Mouse (Mus musculus) ES-E14 (cell line): Measurements from ENCODE around the gene Mlc1. TPM values are rescaled to one million over a fixed set of nuclear protein-coding genes. Genes with fewer than 3 reads are reported as not detected.

Experiments used
- DNase-seq: peaks from one replicate; pipeline ENCODE4 v3.0.0-alpha.2; 2013; ENCODE audit warnings: low read depth, low spot score
- H3K27ac ChIP-seq: 2 replicates; pipeline ENCODE4 v1.5.1; 2012; ENCODE audit warnings: low read depth, mild to moderate bottlenecking, low read length, moderate library complexity, mixed read lengths; ENCODE audit not compliant: poor library complexity, insufficient read depth, severe bottlenecking
- H3K36me3 ChIP-seq: 2 replicates; pipeline ENCODE4 v1.6.1; 2012; ENCODE audit warnings: mild to moderate bottlenecking, low read length, moderate library complexity, mixed read lengths; ENCODE audit not compliant: control insufficient read depth, poor library complexity, insufficient read depth, severe bottlenecking
- H3K4me1 ChIP-seq, 2 experiments: fragments of 150-350 bp in 1 of 2; sonication (generic) in 1 of 2; 2 replicates each; pipeline ENCODE4 v1.6.1; 2012; ENCODE audit warnings: low read length in 2 of 2, mild to moderate bottlenecking in 1 of 2, mixed read lengths in 1 of 2; ENCODE audit not compliant: control insufficient read depth in 2 of 2, insufficient read depth in 2 of 2, poor library complexity in 1 of 2
- H3K4me3 ChIP-seq, 2 experiments: fragments of 150-350 bp in 1 of 2; sonication (generic) in 1 of 2; 2 replicates each; pipeline ENCODE4 v1.5.1; 2012; ENCODE audit warnings: low read length in 2 of 2, low read depth in 1 of 2, mild to moderate bottlenecking in 1 of 2, mixed read lengths in 1 of 2; ENCODE audit not compliant: insufficient read depth in 1 of 2, poor library complexity in 1 of 2, severe bottlenecking in 1 of 2
- H3K9ac ChIP-seq: 2 replicates; pipeline ENCODE4 v1.6.1; 2012; ENCODE audit warnings: low read depth, mild to moderate bottlenecking, low read length, mixed read lengths; ENCODE audit not compliant: poor library complexity, insufficient read depth, severe bottlenecking
- H3K9me3 ChIP-seq: fragments of 150-350 bp; sonication (generic); 2 replicates; pipeline ENCODE4 v1.6.1; 2012; ENCODE audit warnings: low read depth, mild to moderate bottlenecking, low read length; ENCODE audit not compliant: control insufficient read depth, insufficient read depth
- CHD2 ChIP-seq: IDR thresholded peaks from 2 replicates; pipeline ENCODE4 v1.6.1; 2014; ENCODE audit warnings: mild to moderate bottlenecking, low read depth, low read length, inconsistent platforms
- HCFC1 ChIP-seq: IDR thresholded peaks from 2 replicates; pipeline ENCODE4 v1.6.1; 2012; ENCODE audit warnings: low read length, inconsistent platforms, borderline replicate concordance; ENCODE audit not compliant: insufficient read depth
- MAFK ChIP-seq: IDR thresholded peaks from 2 replicates; pipeline ENCODE4 v1.6.1; 2014; ENCODE audit warnings: mild to moderate bottlenecking, low read depth, low read length, inconsistent platforms; ENCODE audit not compliant: insufficient read depth
- ZC3H11A ChIP-seq: IDR thresholded peaks from 2 replicates; pipeline ENCODE4 v1.6.1; 2012; ENCODE audit warnings: low read depth, mild to moderate bottlenecking, inconsistent platforms, low read length, borderline replicate concordance
- ZNF384 ChIP-seq: IDR thresholded peaks from 2 replicates; pipeline ENCODE4 v1.6.1; 2012; ENCODE audit warnings: low read depth, low read length, inconsistent platforms
- in situ Hi-C, 2 experiments: fragments of 600-800 bp; cut with MboI; formaldehyde crosslinking; loops; one replicate each; pipeline ENCODE4 v1.15.1; 2025; ENCODE audit warnings: low sequenced_read_pairs in 2 of 2, inconsistent platforms in 1 of 2; ENCODE audit not compliant: unreplicated experiment in 2 of 2
- total RNA-seq: library from RNA; depleted of rRNA; stranded (reverse); fragments of 300-350 nt; gene quantifications from 2 replicates; pipeline ENCODE4 v1.2.3, GENCODE M21; 2012

Gene Mlc1
- total RNA-seq, 1 experiment = 0.36 TPM

DNA sequence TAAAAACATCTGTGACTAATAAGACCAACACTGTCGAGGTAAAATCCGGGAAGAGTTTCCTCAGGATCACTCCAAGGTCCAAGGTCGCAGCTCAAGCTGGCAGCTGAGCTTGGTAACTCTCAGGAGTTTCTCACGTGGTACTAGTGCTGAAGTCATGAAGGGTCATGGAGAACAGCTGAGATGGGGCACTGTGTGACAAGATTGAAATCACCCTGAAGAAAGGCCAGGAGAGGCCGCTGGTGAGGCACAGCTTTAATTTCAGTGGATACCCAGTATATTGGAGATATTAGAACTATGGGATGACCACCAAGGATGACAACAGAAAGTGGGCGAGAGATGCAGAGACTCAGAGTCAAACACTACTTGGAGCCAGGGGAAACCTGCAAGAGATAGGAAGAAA is 32.0 kb downstream of the Mlc1 start:
- H3K36me3 ChIP-seq = no peaks in the 10 kb centered on the region

DNA sequence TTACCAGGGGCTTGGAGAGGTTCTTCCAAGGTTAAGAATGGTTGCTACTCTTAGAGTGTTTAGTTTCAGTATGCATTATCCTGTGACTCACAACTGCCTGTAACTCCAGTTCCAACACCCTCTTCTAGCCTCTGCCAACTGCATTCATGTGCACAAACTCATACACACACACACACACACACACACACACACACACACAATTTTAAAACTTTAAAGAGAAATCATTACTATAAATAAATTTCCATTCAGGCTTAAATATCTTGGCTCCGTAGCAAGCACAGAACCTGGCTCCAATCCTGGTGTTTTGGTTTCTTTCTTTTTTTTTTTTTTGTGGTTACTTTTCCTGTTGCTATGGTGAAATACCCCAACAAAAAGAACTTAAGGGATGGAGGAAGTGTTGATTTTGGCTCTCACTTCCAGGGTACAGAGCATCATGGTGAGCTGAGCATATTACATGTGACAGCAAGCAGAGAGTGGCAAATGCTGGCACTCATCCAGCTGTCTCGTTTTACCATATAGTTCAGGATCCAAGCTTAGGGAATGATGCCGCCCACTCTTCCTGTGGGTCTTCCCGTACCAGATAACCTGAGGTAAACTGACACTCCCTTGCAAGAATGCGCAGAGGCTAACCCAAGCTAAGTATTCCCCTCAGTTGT is 34.8 kb downstream of the Mlc1 start:
- Histone ChIP-seq H3K36me3 (no peaks in the 10 kb centered on the region), H3K4me3 (no peak overlapping the region), H3K27ac (no peak overlapping the region), H3K9me3 (no peaks in the 10 kb centered on the region), H3K9ac (no peak overlapping the region), H3K4me1 (peaks cover 4 to 7% of the 10 kb centered on the region in 2 experiments; a peak in 2 of 4 replicates)
- TF ChIP-seq ZNF384 (no peak), MAFK (no peak), ZC3H11A (no peak), HCFC1 (no peak), CHD2 (no peak)
- no peak for DNase-seq
- in situ Hi-C loops = no loop called here

More for the DNA sequence above, 32.0 kb downstream of the Mlc1 start:
- no peak for DNase-seq
- no peak for TF ChIP-seq ZNF384
- no peak for TF ChIP-seq CHD2
- TF ChIP-seq HCFC1 = no peak
- TF ChIP-seq MAFK = no peak
- TF ChIP-seq ZC3H11A = no peak
- Histone ChIP-seq H3K4me1 (no peaks in the 10 kb centered on the region), H3K27ac (no peak overlapping the region), H3K4me3 (no peak overlapping the region), H3K9ac (no peak overlapping the region), H3K9me3 (no peaks in the 10 kb centered on the region)
- in situ Hi-C loops = no loop called here

GRCm38 (mm10) chr15:88942783-88943182 is 36.0 kb downstream of the Mlc1 start:
- no peak overlapping the region for H3K27ac ChIP-seq
- no peaks in the 10 kb centered on the region for H3K36me3 ChIP-seq
- in situ Hi-C loops = no loop called here
- no peak overlapping the region for H3K9ac ChIP-seq
- H3K4me1 ChIP-seq = peaks cover 4 to 7% of the 10 kb centered on the region in 2 experiments; a peak in 2 of 4 replicates
- no peak for DNase-seq
- H3K4me3 ChIP-seq = no peak overlapping the region
- TF ChIP-seq MAFK = no peak
- no peak for TF ChIP-seq HCFC1
- TF ChIP-seq ZNF384 = no peak
- TF ChIP-seq CHD2 = no peak
- TF ChIP-seq ZC3H11A = no peak
- H3K9me3 ChIP-seq = no peaks in the 10 kb centered on the region

- no peak overlapping the region for H3K4me3 ChIP-seq
- peaks cover 4 to 7% of the 10 kb centered on the region in 2 experiments; a peak in 2 of 4 replicates for H3K4me1 ChIP-seq
- no peak for DNase-seq
- no peaks in the 10 kb centered on the region for H3K9me3 ChIP-seq
- TF ChIP-seq ZC3H11A (no peak), CHD2 (no peak)
- H3K36me3 ChIP-seq = no peaks in the 10 kb centered on the region
- in situ Hi-C loops = no loop called here
- H3K27ac ChIP-seq = no peak overlapping the region
- H3K9ac ChIP-seq = no peak overlapping the region
Measured at GRCm38 (mm10) chr15:88937291-88937650, 41.5 kb downstream of the Mlc1 start.
